ENCODE assay signal across 8 mouse cellular contexts in the genomic region with DNA sequence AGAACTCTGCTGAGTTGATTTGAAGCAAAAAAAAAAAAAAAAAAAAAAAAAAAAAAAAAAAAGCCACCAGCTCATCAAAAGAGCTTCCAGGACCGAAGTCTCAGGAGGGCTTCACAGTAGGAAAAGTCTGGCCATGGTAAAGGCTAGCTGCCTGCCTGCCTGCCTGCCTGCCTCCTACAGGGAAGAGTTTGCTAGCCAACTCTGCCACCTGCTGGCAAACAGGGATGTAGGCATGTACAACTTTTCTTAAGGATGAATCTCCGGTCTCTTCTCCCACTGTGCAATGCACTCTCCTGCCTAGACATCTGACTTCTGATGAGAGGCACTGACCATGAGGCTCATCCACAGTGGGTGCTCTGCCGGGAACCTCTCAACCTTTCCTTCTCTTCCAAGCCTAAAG.
DNase-seq lines count a peak whose midpoint lies in the region; ATAC-seq and TF ChIP-seq lines count a peak whose summit lies in the region.

No protein-coding gene starts in this region.

- no peak overlapping the region for H3K9ac ChIP-seq in embryonic facial prominence, embryonic 12.5 days
- H3K9ac ChIP-seq in heart, embryonic 12.5 days, result no peak overlapping the region
- no peak overlapping the region for H3K9ac ChIP-seq in kidney, embryonic 15.5 days
- H3K9ac ChIP-seq in liver, embryonic 14.5 days (replicated peaks), result no peak overlapping the region
- H3K9ac ChIP-seq in neural tube, embryonic 13.5 days, result no peak overlapping the region

- 0 out of 2 replicates have a peak, but pooled peaks cover 7% of the 10 kb centered on the region for H3K4me1 ChIP-seq in embryonic facial prominence, embryonic 12.5 days
- H3K4me1 ChIP-seq in heart, embryonic 12.5 days (replicated peaks), result peaks cover 12% of the 10 kb centered on the region
- peaks cover 25% of the 10 kb centered on the region for H3K4me1 ChIP-seq in kidney, embryonic 15.5 days
- H3K4me1 ChIP-seq in liver, embryonic 14.5 days (replicated peaks; ENCODE audit: control insufficient read depth in 2 of 2, insufficient read depth in 2 of 2, low read length in 1 of 2), result peaks cover 0 to 5% of the 10 kb centered on the region in 2 experiments; a peak in 1 of 4 replicates
- H3K4me1 ChIP-seq in neural tube, embryonic 13.5 days (replicated peaks), result peaks cover 24% of the 10 kb centered on the region

- no peak overlapping the region for H3K4me3 ChIP-seq in embryonic facial prominence, embryonic 12.5 days
- H3K4me3 ChIP-seq in heart, embryonic 12.5 days, result no peak overlapping the region
- H3K4me3 ChIP-seq in kidney, embryonic 15.5 days (replicated peaks), result no peak overlapping the region
- no peak overlapping the region for H3K4me3 ChIP-seq in liver, embryonic 14.5 days (ENCODE audit: insufficient read depth in 1 of 2, low read depth in 2 of 2, low read length in 2 of 2)
- H3K4me3 ChIP-seq in neural tube, embryonic 13.5 days, result no peak overlapping the region

- no peak overlapping the region for H3K4me2 ChIP-seq in embryonic facial prominence, embryonic 12.5 days (replicated peaks)
- H3K4me2 ChIP-seq in heart, embryonic 12.5 days, result no peak overlapping the region
- no peak overlapping the region for H3K4me2 ChIP-seq in kidney, embryonic 15.5 days
- H3K4me2 ChIP-seq in liver, embryonic 14.5 days (ENCODE audit: low read depth), result no peak overlapping the region
- no peak overlapping the region for H3K4me2 ChIP-seq in neural tube, embryonic 13.5 days

- peak; percentile 48; the same call in 1 of the 2 replicates for ATAC-seq in embryonic facial prominence, embryonic 12.5 days (ENCODE audit: insufficient number of reproducible peaks, insufficient read depth, low FRiP score, low TSS enrichment)
- ATAC-seq in heart, embryonic 12.5 days (ENCODE audit: insufficient number of reproducible peaks, low FRiP score), result 0 out of 2 replicates have a peak, but pooled peaks have one; percentile 19
- ATAC-seq in kidney, embryonic 15.5 days (replicated peaks; ENCODE audit: low FRiP score), result peak; percentile 70
- no peak; the same call in 1 of the 2 replicates for ATAC-seq in liver, embryonic 14.5 days (ENCODE audit: insufficient read depth)
- ATAC-seq in neural tube, embryonic 13.5 days (ENCODE audit: low read depth), result peak; percentile 34

- peak; percentile 66 for DNase-seq in ES-CJ7 (ENCODE audit: low read depth, low spot score)
- peak; percentile 63 for DNase-seq in adrenal gland, postnatal 25 days
- peak; percentile 7 to 22 (median 10) for DNase-seq in liver, embryonic 14.5 days (ENCODE audit: low read depth in 3 of 3, low spot score in 3 of 3)
- peak; percentile 60 for DNase-seq in thymus, postnatal 4 days

- TF ChIP-seq CTCF in liver, embryonic 14.5 days (IDR thresholded peaks at IDR 0.05; ENCODE audit: low read depth), result peak; percentile 83

- no peaks in the 10 kb centered on the region for H3K36me3 ChIP-seq in embryonic facial prominence, embryonic 12.5 days
- H3K36me3 ChIP-seq in heart, embryonic 12.5 days, result no peaks in the 10 kb centered on the region
- 0 out of 2 replicates have a peak, but pooled peaks cover 2% of the 10 kb centered on the region for H3K36me3 ChIP-seq in kidney, embryonic 15.5 days
- H3K36me3 ChIP-seq in liver, embryonic 14.5 days (replicated peaks; ENCODE audit: control insufficient read depth, insufficient read depth, low read depth), result no peaks in the 10 kb centered on the region
- 0 out of 2 replicates have a peak, but pooled peaks cover 9% of the 10 kb centered on the region for H3K36me3 ChIP-seq in neural tube, embryonic 13.5 days

- no peaks in the 10 kb centered on the region for H3K9me3 ChIP-seq in embryonic facial prominence, embryonic 12.5 days
- H3K9me3 ChIP-seq in heart, embryonic 12.5 days (replicated peaks), result no peaks in the 10 kb centered on the region
- no peaks in the 10 kb centered on the region for H3K9me3 ChIP-seq in kidney, embryonic 15.5 days (replicated peaks)
- no peaks in the 10 kb centered on the region for H3K9me3 ChIP-seq in liver, embryonic 14.5 days (ENCODE audit: control insufficient read depth, low read length)
- H3K9me3 ChIP-seq in neural tube, embryonic 13.5 days, result no peaks in the 10 kb centered on the region

- H3K27ac ChIP-seq in embryonic facial prominence, embryonic 12.5 days, result no peak overlapping the region
- no peak overlapping the region for H3K27ac ChIP-seq in heart, embryonic 12.5 days (ENCODE audit: poor library complexity, severe bottlenecking)
- no peak overlapping the region for H3K27ac ChIP-seq in kidney, embryonic 15.5 days
- no peak overlapping the region for H3K27ac ChIP-seq in liver, embryonic 14.5 days
- no peak overlapping the region for H3K27ac ChIP-seq in neural tube, embryonic 13.5 days (replicated peaks)

- no peaks in the 10 kb centered on the region for H3K27me3 ChIP-seq in embryonic facial prominence, embryonic 12.5 days
- H3K27me3 ChIP-seq in heart, embryonic 12.5 days (replicated peaks), result no peaks in the 10 kb centered on the region
- no peaks in the 10 kb centered on the region for H3K27me3 ChIP-seq in kidney, embryonic 15.5 days
- no peaks in the 10 kb centered on the region for H3K27me3 ChIP-seq in liver, embryonic 14.5 days (ENCODE audit: control insufficient read depth, insufficient read depth, low read length)
- no peaks in the 10 kb centered on the region for H3K27me3 ChIP-seq in neural tube, embryonic 13.5 days

- TF ChIP-seq EP300 in liver, embryonic 14.5 days (IDR thresholded peaks at IDR 0.05; ENCODE audit: low read depth), result no peak

- 17% methylated on average over 3 of the region's 3 CpGs for WGBS in embryonic facial prominence, embryonic 12.5 days
- 18% methylated on average over 3 of the region's 3 CpGs for WGBS in heart, embryonic 12.5 days
- 16% methylated on average over 3 of the region's 3 CpGs for WGBS in kidney, embryonic 15.5 days
- WGBS in liver, embryonic 14.5 days (ENCODE audit: insufficient replicate concordance), result 17% methylated on average over 3 of the region's 3 CpGs
- WGBS in neural tube, embryonic 13.5 days, result 11% methylated on average over 3 of the region's 3 CpGs

Comparison
In these comparisons a context has a peak if more than half of its experiments do, and no peak if none do; other contexts are left out.
1. DNase-seq: peak in every context shown above with its lines; median percentile 66 in ES-CJ7; 63 in adrenal gland, postnatal 25 days; 60 in thymus, postnatal 4 days; 10 in liver, embryonic 14.5 days.